Mouse (Mus musculus) T-cell, adult 2 months (primary cell): Measurements from ENCODE around the gene Ctbs.
A peak's percentile ranks its signal among the peaks of the same experiment; 100 is the strongest.

ENCODE experiments used
- DNase-seq: peaks from one replicate; pipeline ENCODE4 v3.0.0; 2022; ENCODE audit warnings: low spot score

The Ctbs gene

GRCm38 (mm10) chr3:146433681-146434350 is 15.8 kb upstream of the Ctbs start:
- no peak for DNase-seq

- no peak for DNase-seq
Measured at GRCm38 (mm10) chr3:146434686-146435085, 14.9 kb upstream of the Ctbs start.

GRCm38 (mm10) chr3:146435533-146435932 is 14.1 kb upstream of the Ctbs start:
- DNase-seq: no peak

GRCm38 (mm10) chr3:146436114-146436513 is 13.5 kb upstream of the Ctbs start:
- DNase-seq: no peak

- DNase-seq: no peak
Measured at GRCm38 (mm10) chr3:146440011-146440410, 9.6 kb upstream of the Ctbs start.

GRCm38 (mm10) chr3:146440422-146440821 is 9.2 kb upstream of the Ctbs start:
- no peak for DNase-seq

GRCm38 (mm10) chr3:146442484-146442883 is 7.1 kb upstream of the Ctbs start:
- no peak for DNase-seq

- DNase-seq: no peak
Measured at GRCm38 (mm10) chr3:146442936-146443335, 6.7 kb upstream of the Ctbs start.

GRCm38 (mm10) chr3:146443380-146443779 is 6.2 kb upstream of the Ctbs start:
- no peak for DNase-seq

GRCm38 (mm10) chr3:146444880-146445279 is 4.7 kb upstream of the Ctbs start:
- no peak for DNase-seq

GRCm38 (mm10) chr3:146447156-146447555 is 2.4 kb upstream of the Ctbs start:
- DNase-seq: no peak

- no peak for DNase-seq
Measured at GRCm38 (mm10) chr3:146447598-146447997, 2.0 kb upstream of the Ctbs start.

- DNase-seq: no peak
Measured at GRCm38 (mm10) chr3:146448372-146448771, 1.2 kb upstream of the Ctbs start.

GRCm38 (mm10) chr3:146448969-146449368 is 626 bp upstream of the Ctbs start:
- no peak for DNase-seq

GRCm38 (mm10) chr3:146450371-146450841 is 811 bp downstream of the Ctbs start:
- DNase-seq: peak; percentile 87

GRCm38 (mm10) chr3:146451375-146451774 is 1.8 kb downstream of the Ctbs start:
- DNase-seq: no peak

- no peak for DNase-seq
Measured at GRCm38 (mm10) chr3:146462939-146463338, 13.3 kb downstream of the Ctbs start.

GRCm38 (mm10) chr3:146469226-146469625 is 19.6 kb downstream of the Ctbs start:
- no peak for DNase-seq

GRCm38 (mm10) chr3:146472657-146473056 is 23.1 kb downstream of the Ctbs start:
- no peak for DNase-seq

- DNase-seq: no peak
Measured at GRCm38 (mm10) chr3:146473741-146474140, 24.1 kb downstream of the Ctbs start.

- no peak for DNase-seq
Measured at GRCm38 (mm10) chr3:146474428-146474827, 24.8 kb downstream of the Ctbs start.

- no peak for DNase-seq
Measured at GRCm38 (mm10) chr3:146482044-146482443, 32.4 kb downstream of the Ctbs start.

GRCm38 (mm10) chr3:146486464-146486863 is 36.9 kb downstream of the Ctbs start:
- DNase-seq: no peak

- DNase-seq: no peak
Measured at GRCm38 (mm10) chr3:146494941-146495340, 45.3 kb downstream of the Ctbs start.
